Mouse (Mus musculus): ENCODE results near the gene Leprot. TPM values are rescaled to one million over a fixed set of nuclear protein-coding genes. Genes with fewer than 3 reads are reported as not detected.

Leprot gene
- 30.7 and 33.3 TPM in 2 replicates for polyA plus RNA-seq (2012; rRNA removed)

DNA sequence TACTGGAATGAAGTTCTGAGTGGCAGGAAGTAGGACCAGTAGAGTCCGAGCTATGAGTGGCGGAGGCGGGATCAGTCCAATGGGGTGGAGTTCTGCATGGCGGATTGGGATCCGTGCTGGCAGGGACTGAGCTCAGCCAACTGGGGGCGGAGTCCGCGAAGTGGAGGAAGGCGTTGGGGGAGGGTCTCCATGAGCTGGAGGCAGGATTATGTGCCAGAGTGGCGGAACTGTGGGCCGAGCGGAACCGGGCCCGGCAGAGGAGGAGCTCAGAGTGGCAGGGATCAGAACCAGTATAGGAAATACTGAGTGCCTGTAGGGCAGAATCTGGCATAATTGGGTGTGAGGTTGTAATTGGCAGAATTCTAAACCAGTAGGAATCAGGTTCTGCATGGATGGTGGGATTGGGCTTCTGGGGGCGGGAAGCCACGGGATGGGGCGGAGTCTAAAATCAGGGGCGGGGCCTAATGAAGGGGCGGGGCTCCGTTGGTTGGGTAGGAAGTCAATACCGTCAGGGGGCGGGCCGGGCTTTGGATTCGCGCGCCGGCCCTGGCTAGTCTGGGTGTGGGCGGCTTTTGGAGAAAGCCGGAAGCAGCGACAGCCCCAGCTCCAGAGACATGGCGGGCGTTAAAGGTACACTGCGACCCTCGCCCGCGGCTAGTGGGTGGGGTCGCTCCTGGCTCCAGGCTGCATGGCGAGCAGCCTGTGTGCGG, at the start of gene Leprot:
Gene Leprot (plus strand): TSS at position 523 of the 710 bp plus-strand sequence.
- TF ChIP-seq POLR2A (IDR thresholded peaks at IDR 0.05; ENCODE audit: borderline replicate concordance, insufficient read depth, low read length) (peak; percentile 30; the same call in 1 of the 2 replicates), CTCF (IDR thresholded peaks at IDR 0.05; ENCODE audit: borderline replicate concordance, insufficient read depth, low read depth, low read length) (no peak)
- H3K4me1 ChIP-seq (ENCODE audit: control insufficient read depth, insufficient read depth, low read length), result no peaks in the 10 kb centered on the region
- peak; percentile 98 to 100 for DNase-seq
- H3K27me3 ChIP-seq (ENCODE audit: control insufficient read depth, insufficient read depth, low read length), result no peaks in the 10 kb centered on the region
- peak within 1 kb of the TSS; percentile 85 for H3K4me3 ChIP-seq (replicated peaks; ENCODE audit: insufficient read depth, low read depth, low read length)
- peak within 1 kb of the TSS; percentile 75 for H3K27ac ChIP-seq (ENCODE audit: insufficient read depth, low read length)
- WGBS, result under 1% methylated on average over 39 of the region's 39 CpGs

DNA sequence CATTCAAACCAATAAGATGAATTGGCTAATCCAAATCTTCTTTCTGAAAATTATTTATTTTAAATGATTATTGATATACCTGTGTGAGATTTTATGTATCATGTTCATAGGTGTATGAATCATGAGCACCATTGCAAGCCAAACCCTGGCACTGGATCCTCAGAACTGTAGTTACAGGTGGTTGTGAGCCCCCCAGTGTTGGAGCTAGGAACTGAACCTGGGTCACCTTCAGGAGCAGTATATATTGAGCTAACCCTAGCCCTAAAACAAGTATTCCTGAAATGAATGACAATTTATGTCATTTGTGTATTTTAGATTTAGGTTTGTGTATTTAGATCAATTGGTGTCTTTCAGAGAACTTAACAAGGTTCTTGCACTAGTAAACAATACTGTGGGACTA, 45.8 kb upstream of the Leprot start:
- peak; percentile 22; the same call in 1 of the 2 replicates for TF ChIP-seq CTCF (IDR thresholded peaks at IDR 0.05; ENCODE audit: borderline replicate concordance, insufficient read depth, low read depth, low read length)
- TF ChIP-seq POLR2A (IDR thresholded peaks at IDR 0.05; ENCODE audit: borderline replicate concordance, insufficient read depth, low read length), result no peak
- H3K27ac ChIP-seq (ENCODE audit: insufficient read depth, low read length), result no peak overlapping the region
- no peak overlapping the region for H3K4me3 ChIP-seq (replicated peaks; ENCODE audit: insufficient read depth, low read depth, low read length)
- H3K27me3 ChIP-seq (ENCODE audit: control insufficient read depth, insufficient read depth, low read length), result no peaks in the 10 kb centered on the region
- peaks cover 3% of the 10 kb centered on the region; the same call in 1 of the 2 replicates for H3K4me1 ChIP-seq (ENCODE audit: control insufficient read depth, insufficient read depth, low read length)
- DNase-seq, result no peak

DNA sequence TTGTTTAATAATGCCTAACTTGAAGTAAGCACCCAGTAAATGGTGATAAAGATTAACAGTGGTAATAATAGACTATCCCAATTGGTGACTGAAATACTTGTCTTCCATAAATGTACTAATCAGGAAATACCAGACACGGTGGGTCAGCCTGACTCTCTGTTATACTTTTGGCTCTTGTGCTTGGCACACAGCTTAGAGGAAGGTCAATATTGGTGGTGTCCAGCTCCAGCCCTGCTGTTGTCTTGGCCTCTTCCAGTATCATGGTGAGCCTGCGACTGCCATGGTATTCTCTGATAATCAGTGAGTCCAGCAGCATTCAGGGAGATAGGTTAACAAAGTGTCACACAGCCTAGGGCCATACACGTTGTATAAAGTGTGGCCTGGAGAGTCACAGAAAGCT, 43.9 kb upstream of the Leprot start:
- WGBS, result 6% methylated on average over 3 of the region's 3 CpGs
- peak; percentile 43 to 78 for DNase-seq
- no peak for TF ChIP-seq POLR2A (IDR thresholded peaks at IDR 0.05; ENCODE audit: borderline replicate concordance, insufficient read depth, low read length)
- no peak for TF ChIP-seq CTCF (IDR thresholded peaks at IDR 0.05; ENCODE audit: borderline replicate concordance, insufficient read depth, low read depth, low read length)
- Histone ChIP-seq H3K27ac (ENCODE audit: insufficient read depth, low read length) (no peak overlapping the region), H3K27me3 (ENCODE audit: control insufficient read depth, insufficient read depth, low read length) (no peaks in the 10 kb centered on the region), H3K4me3 (replicated peaks; ENCODE audit: insufficient read depth, low read depth, low read length) (no peak overlapping the region), H3K4me1 (ENCODE audit: control insufficient read depth, insufficient read depth, low read length) (no peaks in the 10 kb centered on the region; the same call in 1 of the 2 replicates)

DNA sequence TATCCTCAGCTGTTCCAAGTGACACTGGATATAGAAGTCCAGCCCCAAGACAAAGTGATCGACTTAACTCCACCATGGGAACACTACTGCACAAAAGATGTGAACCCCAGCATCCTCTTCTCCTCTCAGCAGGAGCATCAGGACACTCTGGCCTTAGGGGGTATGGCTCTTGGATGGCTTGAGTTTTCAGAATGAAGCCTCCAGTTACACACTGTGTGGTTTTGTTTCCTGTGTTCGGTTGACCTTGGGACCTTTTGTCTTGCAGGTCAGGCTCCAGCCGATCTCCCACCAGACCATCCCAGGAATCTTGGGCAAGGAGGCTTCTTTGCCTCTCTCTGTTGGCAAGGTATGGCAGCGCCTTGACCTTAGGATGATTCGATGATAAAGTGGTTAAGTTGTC, 31.0 kb upstream of the Leprot start:
- H3K4me3 ChIP-seq (replicated peaks; ENCODE audit: insufficient read depth, low read depth, low read length), result no peak overlapping the region
- no peaks in the 10 kb centered on the region for H3K27me3 ChIP-seq (ENCODE audit: control insufficient read depth, insufficient read depth, low read length)
- WGBS, result 72% methylated on average over 5 of the region's 5 CpGs
- no peak for DNase-seq
- TF ChIP-seq POLR2A (IDR thresholded peaks at IDR 0.05; ENCODE audit: borderline replicate concordance, insufficient read depth, low read length) (no peak), CTCF (IDR thresholded peaks at IDR 0.05; ENCODE audit: borderline replicate concordance, insufficient read depth, low read depth, low read length) (no peak)
- no peak overlapping the region for H3K27ac ChIP-seq (ENCODE audit: insufficient read depth, low read length)
- no peaks in the 10 kb centered on the region for H3K4me1 ChIP-seq (ENCODE audit: control insufficient read depth, insufficient read depth, low read length)

DNA sequence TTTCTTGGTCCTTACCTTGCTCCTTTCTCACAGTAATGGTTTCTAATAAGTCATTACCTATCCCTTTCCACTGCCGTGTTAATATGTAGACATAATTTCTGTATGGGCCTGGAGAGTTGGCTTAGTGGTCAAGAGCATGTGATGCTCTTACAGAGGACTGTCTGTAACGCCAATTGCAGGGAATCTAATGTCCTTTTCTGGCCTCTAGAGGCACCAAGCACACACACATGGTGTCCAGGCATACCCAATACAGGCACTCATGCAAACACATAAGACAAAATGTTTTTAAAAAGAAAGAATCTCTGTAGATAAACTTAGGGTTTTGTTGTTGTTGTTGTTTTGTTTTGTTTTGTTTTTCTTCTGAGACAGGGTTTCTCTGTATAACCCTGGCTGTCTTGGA, 29.8 kb upstream of the Leprot start:
- H3K4me1 ChIP-seq (ENCODE audit: control insufficient read depth, insufficient read depth, low read length), result no peaks in the 10 kb centered on the region
- no peak for DNase-seq
- H3K4me3 ChIP-seq (replicated peaks; ENCODE audit: insufficient read depth, low read depth, low read length), result no peak overlapping the region
- WGBS, result 42% methylated on average over 2 of the region's 2 CpGs
- H3K27me3 ChIP-seq (ENCODE audit: control insufficient read depth, insufficient read depth, low read length), result no peaks in the 10 kb centered on the region
- TF ChIP-seq POLR2A (IDR thresholded peaks at IDR 0.05; ENCODE audit: borderline replicate concordance, insufficient read depth, low read length) (no peak), CTCF (IDR thresholded peaks at IDR 0.05; ENCODE audit: borderline replicate concordance, insufficient read depth, low read depth, low read length) (peak; percentile 25; the same call in 1 of the 2 replicates)
- H3K27ac ChIP-seq (ENCODE audit: insufficient read depth, low read length), result no peak overlapping the region

DNA sequence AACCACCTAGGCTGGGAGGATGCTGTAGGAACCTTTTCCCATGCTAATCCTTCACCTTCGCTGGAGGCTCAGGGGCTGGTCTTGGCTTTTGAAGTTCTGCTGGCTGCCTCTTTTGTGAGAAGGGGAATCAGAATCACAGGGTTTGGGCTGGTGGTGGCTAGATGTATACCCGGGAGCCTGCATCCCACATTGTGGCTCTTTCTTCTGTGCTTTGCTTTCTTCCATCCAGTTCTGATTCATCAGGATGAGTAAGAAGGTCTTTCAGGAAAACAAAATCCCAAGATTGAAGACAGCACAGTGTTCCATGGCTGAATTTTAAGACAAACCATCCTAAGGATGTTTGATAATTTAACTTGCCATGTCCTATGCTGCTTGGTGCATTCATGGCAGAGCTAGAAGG, 27.3 kb upstream of the Leprot start:
- Histone ChIP-seq H3K4me1 (ENCODE audit: control insufficient read depth, insufficient read depth, low read length) (no peaks in the 10 kb centered on the region), H3K27me3 (ENCODE audit: control insufficient read depth, insufficient read depth, low read length) (no peaks in the 10 kb centered on the region), H3K4me3 (replicated peaks; ENCODE audit: insufficient read depth, low read depth, low read length) (no peak overlapping the region), H3K27ac (ENCODE audit: insufficient read depth, low read length) (no peak overlapping the region)
- no peak for DNase-seq
- TF ChIP-seq POLR2A (IDR thresholded peaks at IDR 0.05; ENCODE audit: borderline replicate concordance, insufficient read depth, low read length) (no peak), CTCF (IDR thresholded peaks at IDR 0.05; ENCODE audit: borderline replicate concordance, insufficient read depth, low read depth, low read length) (no peak)
- 62% methylated on average over 2 of the region's 2 CpGs for WGBS

DNA sequence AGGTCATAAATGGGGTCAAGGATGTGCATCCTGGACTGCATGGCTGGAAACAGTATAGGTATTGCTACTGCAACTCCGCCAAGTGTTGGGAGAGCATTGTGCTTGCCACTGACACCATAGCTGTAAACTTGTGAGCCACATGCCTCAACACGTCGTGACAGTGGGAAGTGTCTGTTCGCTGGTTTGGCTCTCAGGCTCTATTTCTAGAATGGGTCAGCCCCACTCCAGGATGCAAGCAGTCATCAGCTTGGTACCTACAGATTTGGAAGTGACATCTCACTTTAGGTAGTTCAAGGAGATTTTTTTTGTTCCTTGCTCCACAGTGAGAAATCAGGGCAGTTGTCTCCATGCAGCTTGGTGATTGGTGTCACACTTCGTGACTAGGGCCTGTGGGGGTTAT, 26.3 kb upstream of the Leprot start:
- no peak for TF ChIP-seq CTCF (IDR thresholded peaks at IDR 0.05; ENCODE audit: borderline replicate concordance, insufficient read depth, low read depth, low read length)
- no peak for TF ChIP-seq POLR2A (IDR thresholded peaks at IDR 0.05; ENCODE audit: borderline replicate concordance, insufficient read depth, low read length)
- no peak for DNase-seq
- Histone ChIP-seq H3K27ac (ENCODE audit: insufficient read depth, low read length) (no peak overlapping the region), H3K4me1 (ENCODE audit: control insufficient read depth, insufficient read depth, low read length) (no peaks in the 10 kb centered on the region), H3K27me3 (ENCODE audit: control insufficient read depth, insufficient read depth, low read length) (no peaks in the 10 kb centered on the region), H3K4me3 (replicated peaks; ENCODE audit: insufficient read depth, low read depth, low read length) (no peak overlapping the region)
- WGBS, result 85% methylated on average over 5 of the region's 5 CpGs

DNA sequence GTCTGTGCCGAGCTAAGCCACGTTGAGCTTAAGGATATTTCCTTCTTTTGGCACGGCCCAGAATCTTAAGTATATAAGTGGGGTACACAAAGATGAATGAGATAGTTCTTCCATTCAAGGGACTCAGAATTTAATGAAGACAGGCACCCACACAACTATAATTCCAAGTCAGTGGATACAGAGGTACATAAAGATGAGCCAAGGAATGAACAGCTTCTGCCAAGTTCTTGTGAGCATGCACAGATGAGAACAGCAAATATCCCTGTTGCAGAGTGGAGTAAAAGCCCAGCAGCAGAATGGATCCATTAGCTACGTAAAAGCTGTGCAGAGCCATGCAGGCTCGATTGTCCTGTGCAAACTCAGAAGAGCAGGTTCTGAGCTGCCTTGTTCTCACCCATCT, 22.2 kb upstream of the Leprot start:
- TF ChIP-seq POLR2A (IDR thresholded peaks at IDR 0.05; ENCODE audit: borderline replicate concordance, insufficient read depth, low read length) (no peak), CTCF (IDR thresholded peaks at IDR 0.05; ENCODE audit: borderline replicate concordance, insufficient read depth, low read depth, low read length) (no peak)
- Histone ChIP-seq H3K4me1 (ENCODE audit: control insufficient read depth, insufficient read depth, low read length) (no peaks in the 10 kb centered on the region), H3K4me3 (replicated peaks; ENCODE audit: insufficient read depth, low read depth, low read length) (no peak overlapping the region), H3K27me3 (ENCODE audit: control insufficient read depth, insufficient read depth, low read length) (no peaks in the 10 kb centered on the region), H3K27ac (ENCODE audit: insufficient read depth, low read length) (no peak overlapping the region)
- no peak for DNase-seq
- 83% methylated on average over 5 of the region's 5 CpGs for WGBS
